Mouse (Mus musculus): ENCODE data around the gene Nrxn3. TPM values are rescaled to one million over a fixed set of nuclear protein-coding genes. Genes with fewer than 3 reads are reported as not detected.

The Nrxn3 gene
- polyA plus RNA-seq, 1 experiment from 2014 or later: 29.2 TPM

GRCm38 (mm10) chr12:89262261-89262660 is 539.6 kb downstream of the Nrxn3 start:
- Histone ChIP-seq H3K36me3 (ENCODE audit: control insufficient read depth, insufficient read depth, low read length) (no peaks in the 10 kb centered on the region), H3K9me3 (ENCODE audit: control insufficient read depth, low read length) (no peaks in the 10 kb centered on the region), H3K27ac (ENCODE audit: low read depth, low read length) (no peak overlapping the region), H3K27me3 (ENCODE audit: control insufficient read depth, insufficient read depth, low read length) (no peaks in the 10 kb centered on the region), H3K4me3 (ENCODE audit: low read depth, low read length) (no peak overlapping the region), H3K9ac (ENCODE audit: low read length) (no peak overlapping the region), H3K4me1 (ENCODE audit: control insufficient read depth, insufficient read depth, low read length) (no peaks in the 10 kb centered on the region), H3K4me2 (ENCODE audit: low read depth) (no peak overlapping the region)
- ATAC-seq (ENCODE audit: insufficient read depth, low FRiP score, low TSS enrichment) (no peak), DNase-seq (ENCODE audit: low spot score) (no peak)
- 82% methylated on average over 1 of the region's 1 CpGs for WGBS

GRCm38 (mm10) chr12:89282362-89283343 is 560.0 kb downstream of the Nrxn3 start:
- ATAC-seq (ENCODE audit: insufficient read depth, low FRiP score, low TSS enrichment): no peak
- Histone ChIP-seq H3K36me3 (ENCODE audit: control insufficient read depth, insufficient read depth, low read length) (no peaks in the 10 kb centered on the region), H3K9ac (ENCODE audit: low read length) (no peak overlapping the region), H3K4me3 (ENCODE audit: low read depth, low read length) (no peak overlapping the region), H3K27ac (ENCODE audit: low read depth, low read length) (no peak overlapping the region), H3K4me2 (ENCODE audit: low read depth) (no peak overlapping the region), H3K4me1 (ENCODE audit: control insufficient read depth, insufficient read depth, low read length) (no peaks in the 10 kb centered on the region), H3K9me3 (ENCODE audit: control insufficient read depth, low read length) (no peaks in the 10 kb centered on the region), H3K27me3 (ENCODE audit: control insufficient read depth, insufficient read depth, low read length) (no peaks in the 10 kb centered on the region)
- WGBS: 61% methylated on average over 6 of the region's 6 CpGs
- DNase-seq (ENCODE audit: low spot score): no peak

- DNase-seq (ENCODE audit: low spot score): no peak
- WGBS: 90% methylated on average over 3 of the region's 3 CpGs
- Histone ChIP-seq H3K27ac (ENCODE audit: low read depth, low read length) (no peak overlapping the region), H3K9me3 (ENCODE audit: control insufficient read depth, low read length) (no peaks in the 10 kb centered on the region), H3K27me3 (ENCODE audit: control insufficient read depth, insufficient read depth, low read length) (no peaks in the 10 kb centered on the region), H3K4me1 (ENCODE audit: control insufficient read depth, insufficient read depth, low read length) (no peaks in the 10 kb centered on the region), H3K36me3 (ENCODE audit: control insufficient read depth, insufficient read depth, low read length) (no peaks in the 10 kb centered on the region), H3K4me2 (ENCODE audit: low read depth) (no peak overlapping the region), H3K4me3 (ENCODE audit: low read depth, low read length) (no peak overlapping the region), H3K9ac (ENCODE audit: low read length) (no peak overlapping the region)
- ATAC-seq (ENCODE audit: insufficient read depth, low FRiP score, low TSS enrichment): no peak
Observed at GRCm38 (mm10) chr12:89284412-89284811, 561.7 kb downstream of the Nrxn3 start.

- Histone ChIP-seq H3K27ac (ENCODE audit: low read depth, low read length) (no peak overlapping the region), H3K27me3 (ENCODE audit: control insufficient read depth, insufficient read depth, low read length) (no peaks in the 10 kb centered on the region), H3K4me2 (ENCODE audit: low read depth) (no peak overlapping the region), H3K36me3 (ENCODE audit: control insufficient read depth, insufficient read depth, low read length) (no peaks in the 10 kb centered on the region), H3K4me1 (ENCODE audit: control insufficient read depth, insufficient read depth, low read length) (no peaks in the 10 kb centered on the region), H3K9me3 (ENCODE audit: control insufficient read depth, low read length) (no peaks in the 10 kb centered on the region), H3K9ac (ENCODE audit: low read length) (no peak overlapping the region), H3K4me3 (ENCODE audit: low read depth, low read length) (no peak overlapping the region)
- no peak for ATAC-seq (ENCODE audit: insufficient read depth, low FRiP score, low TSS enrichment)
- 61% methylated on average over 4 of the region's 4 CpGs for WGBS
- DNase-seq (ENCODE audit: low spot score): no peak
Observed at GRCm38 (mm10) chr12:89287037-89287436, 564.4 kb downstream of the Nrxn3 start.

GRCm38 (mm10) chr12:89289589-89290274 is 567.1 kb downstream of the Nrxn3 start:
- H3K27me3 ChIP-seq (ENCODE audit: control insufficient read depth, insufficient read depth, low read length): no peaks in the 10 kb centered on the region
- no peaks in the 10 kb centered on the region for H3K36me3 ChIP-seq (ENCODE audit: control insufficient read depth, insufficient read depth, low read length)
- no peak overlapping the region for H3K9ac ChIP-seq (ENCODE audit: low read length)
- ATAC-seq (ENCODE audit: insufficient read depth, low FRiP score, low TSS enrichment) (no peak), DNase-seq (ENCODE audit: low spot score) (no peak)
- H3K27ac ChIP-seq (ENCODE audit: low read depth, low read length): no peak overlapping the region
- H3K4me1 ChIP-seq (ENCODE audit: control insufficient read depth, insufficient read depth, low read length): no peaks in the 10 kb centered on the region
- no peak overlapping the region for H3K4me3 ChIP-seq (ENCODE audit: low read depth, low read length)
- H3K4me2 ChIP-seq (ENCODE audit: low read depth): no peak overlapping the region
- WGBS: 73% methylated on average over 4 of the region's 4 CpGs
- H3K9me3 ChIP-seq (ENCODE audit: control insufficient read depth, low read length): no peaks in the 10 kb centered on the region

GRCm38 (mm10) chr12:89290736-89291574 is 568.3 kb downstream of the Nrxn3 start:
- Histone ChIP-seq H3K27me3 (ENCODE audit: control insufficient read depth, insufficient read depth, low read length) (no peaks in the 10 kb centered on the region), H3K27ac (ENCODE audit: low read depth, low read length) (no peak overlapping the region), H3K4me1 (ENCODE audit: control insufficient read depth, insufficient read depth, low read length) (no peaks in the 10 kb centered on the region), H3K36me3 (ENCODE audit: control insufficient read depth, insufficient read depth, low read length) (no peaks in the 10 kb centered on the region), H3K4me2 (ENCODE audit: low read depth) (no peak overlapping the region), H3K4me3 (ENCODE audit: low read depth, low read length) (no peak overlapping the region), H3K9ac (ENCODE audit: low read length) (no peak overlapping the region), H3K9me3 (ENCODE audit: control insufficient read depth, low read length) (no peaks in the 10 kb centered on the region)
- no peak for ATAC-seq (ENCODE audit: insufficient read depth, low FRiP score, low TSS enrichment)
- DNase-seq (ENCODE audit: low spot score): no peak
- 57% methylated on average over 4 of the region's 4 CpGs for WGBS

- Histone ChIP-seq H3K9me3 (ENCODE audit: control insufficient read depth, low read length) (no peaks in the 10 kb centered on the region), H3K27ac (ENCODE audit: low read depth, low read length) (no peak overlapping the region), H3K36me3 (ENCODE audit: control insufficient read depth, insufficient read depth, low read length) (no peaks in the 10 kb centered on the region), H3K4me1 (ENCODE audit: control insufficient read depth, insufficient read depth, low read length) (no peaks in the 10 kb centered on the region), H3K9ac (ENCODE audit: low read length) (no peak overlapping the region), H3K4me3 (ENCODE audit: low read depth, low read length) (no peak overlapping the region), H3K4me2 (ENCODE audit: low read depth) (no peak overlapping the region), H3K27me3 (ENCODE audit: control insufficient read depth, insufficient read depth, low read length) (no peaks in the 10 kb centered on the region)
- 53% methylated on average over 4 of the region's 4 CpGs for WGBS
- peak; percentile 79 for DNase-seq (ENCODE audit: low spot score)
- no peak for ATAC-seq (ENCODE audit: insufficient read depth, low FRiP score, low TSS enrichment)
Observed at GRCm38 (mm10) chr12:89302011-89302410, 579.3 kb downstream of the Nrxn3 start.

GRCm38 (mm10) chr12:89310200-89310599 is 587.5 kb downstream of the Nrxn3 start:
- H3K4me3 ChIP-seq (ENCODE audit: low read depth, low read length): no peak overlapping the region
- H3K36me3 ChIP-seq (ENCODE audit: control insufficient read depth, insufficient read depth, low read length): no peaks in the 10 kb centered on the region
- no peaks in the 10 kb centered on the region for H3K4me1 ChIP-seq (ENCODE audit: control insufficient read depth, insufficient read depth, low read length)
- H3K27me3 ChIP-seq (ENCODE audit: control insufficient read depth, insufficient read depth, low read length): no peaks in the 10 kb centered on the region
- no peak overlapping the region for H3K9ac ChIP-seq (ENCODE audit: low read length)
- DNase-seq (ENCODE audit: low spot score): no peak
- no peak overlapping the region for H3K4me2 ChIP-seq (ENCODE audit: low read depth)
- 97% methylated on average over 1 of the region's 1 CpGs for WGBS
- ATAC-seq (ENCODE audit: insufficient read depth, low FRiP score, low TSS enrichment): no peak
- no peaks in the 10 kb centered on the region for H3K9me3 ChIP-seq (ENCODE audit: control insufficient read depth, low read length)
- H3K27ac ChIP-seq (ENCODE audit: low read depth, low read length): no peak overlapping the region
